Mouse (Mus musculus): ENCODE measurements around the gene Srprb. TPM values are rescaled to one million over a fixed set of nuclear protein-coding genes. Genes with fewer than 3 reads are reported as not detected.

Gene Srprb
- total and polyA plus RNA-seq, 3 experiments = 21.2 to 26.7 (median 24.9) TPM

DNA sequence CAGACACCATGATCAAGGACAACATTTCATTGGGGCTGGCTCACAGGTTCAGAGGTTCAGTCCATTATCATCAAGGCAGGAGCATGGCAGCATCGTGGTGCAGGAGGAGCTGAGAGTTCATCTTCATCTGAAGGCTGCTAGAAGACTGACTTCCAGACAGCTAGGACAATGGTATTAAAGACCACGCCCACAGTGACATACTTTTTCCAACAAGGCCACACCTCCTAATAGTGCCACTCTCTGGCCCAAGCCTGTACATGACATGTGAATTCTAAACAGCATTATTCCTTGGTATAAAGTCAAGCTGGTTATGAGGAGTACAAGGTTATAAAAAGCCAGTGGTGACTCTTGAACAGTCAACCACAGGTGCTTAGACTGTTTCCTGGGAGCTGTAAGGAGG, 47.4 kb downstream of the Srprb start:
- no peaks in the 10 kb centered on the region for H3K36me3 ChIP-seq (replicated peaks)
- DNase-seq (ENCODE audit: low spot score) (no peak), ATAC-seq (ENCODE audit: extremely low read depth, insufficient number of reproducible peaks, low FRiP score, poor library complexity, severe bottlenecking) (no peak)
- no peak overlapping the region for H3K4me3 ChIP-seq (ENCODE audit: low read depth, low read length)
- TF ChIP-seq POLR2AphosphoS5 (IDR thresholded peaks at IDR 0.05; ENCODE audit: insufficient replicate concordance, low read depth, low read length) = no peak
- no peak for TF ChIP-seq CTCF (IDR thresholded peaks at IDR 0.05; ENCODE audit: low read depth, low read length)
- no peak for TF ChIP-seq GATA2 (IDR thresholded peaks at IDR 0.05; ENCODE audit: borderline replicate concordance, low read depth, low read length)
- no peak for TF ChIP-seq GATA1 (IDR thresholded peaks at IDR 0.05; ENCODE audit: borderline replicate concordance, low read length)
- no peak for TF ChIP-seq TAL1 (conservative IDR thresholded peaks at IDR 0.05; ENCODE audit: low read depth, low read length)
- peaks cover 26% of the 10 kb centered on the region for H3K27me3 ChIP-seq (ENCODE audit: insufficient read depth, low read length)
- no peaks in the 10 kb centered on the region for H3K9me3 ChIP-seq (replicated peaks)
- H3K4me1 ChIP-seq (ENCODE audit: insufficient read depth, low read depth, low read length) = peaks cover 7% of the 10 kb centered on the region; the same call in 1 of the 2 replicates

DNA sequence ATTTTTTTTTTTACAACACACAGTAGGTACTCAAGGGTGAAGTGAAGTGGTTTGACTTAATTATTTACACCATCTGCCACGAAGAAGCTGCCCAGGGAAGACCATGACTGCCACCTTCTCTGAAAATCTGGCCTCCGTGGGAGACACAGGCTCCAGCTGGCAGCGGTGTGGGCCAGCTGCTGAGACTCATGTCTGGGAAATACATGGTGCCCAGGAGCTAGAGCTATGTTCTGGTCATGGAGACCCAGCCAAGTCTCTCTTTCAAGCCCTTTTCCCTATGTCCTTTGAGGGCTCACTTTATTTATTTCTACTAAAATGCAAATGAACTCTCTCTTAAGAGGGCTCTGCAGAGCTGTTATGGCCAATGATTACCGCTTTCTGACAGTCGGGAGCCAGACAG, 48.7 kb downstream of the Srprb start:
- TF ChIP-seq CTCF (IDR thresholded peaks at IDR 0.05; ENCODE audit: low read depth, low read length) (no peak), GATA1 (IDR thresholded peaks at IDR 0.05; ENCODE audit: borderline replicate concordance, low read length) (no peak), POLR2AphosphoS5 (IDR thresholded peaks at IDR 0.05; ENCODE audit: insufficient replicate concordance, low read depth, low read length) (no peak), TAL1 (conservative IDR thresholded peaks at IDR 0.05; ENCODE audit: low read depth, low read length) (no peak), GATA2 (IDR thresholded peaks at IDR 0.05; ENCODE audit: borderline replicate concordance, low read depth, low read length) (no peak)
- Histone ChIP-seq H3K4me1 (ENCODE audit: insufficient read depth, low read depth, low read length) (peaks cover 7% of the 10 kb centered on the region; the same call in 1 of the 2 replicates), H3K36me3 (replicated peaks) (no peaks in the 10 kb centered on the region), H3K27me3 (ENCODE audit: insufficient read depth, low read length) (peaks cover 22% of the 10 kb centered on the region), H3K9me3 (replicated peaks) (no peaks in the 10 kb centered on the region), H3K4me3 (ENCODE audit: low read depth, low read length) (no peak overlapping the region)
- ATAC-seq (ENCODE audit: extremely low read depth, insufficient number of reproducible peaks, low FRiP score, poor library complexity, severe bottlenecking) (no peak), DNase-seq (ENCODE audit: low spot score) (no peak)

DNA sequence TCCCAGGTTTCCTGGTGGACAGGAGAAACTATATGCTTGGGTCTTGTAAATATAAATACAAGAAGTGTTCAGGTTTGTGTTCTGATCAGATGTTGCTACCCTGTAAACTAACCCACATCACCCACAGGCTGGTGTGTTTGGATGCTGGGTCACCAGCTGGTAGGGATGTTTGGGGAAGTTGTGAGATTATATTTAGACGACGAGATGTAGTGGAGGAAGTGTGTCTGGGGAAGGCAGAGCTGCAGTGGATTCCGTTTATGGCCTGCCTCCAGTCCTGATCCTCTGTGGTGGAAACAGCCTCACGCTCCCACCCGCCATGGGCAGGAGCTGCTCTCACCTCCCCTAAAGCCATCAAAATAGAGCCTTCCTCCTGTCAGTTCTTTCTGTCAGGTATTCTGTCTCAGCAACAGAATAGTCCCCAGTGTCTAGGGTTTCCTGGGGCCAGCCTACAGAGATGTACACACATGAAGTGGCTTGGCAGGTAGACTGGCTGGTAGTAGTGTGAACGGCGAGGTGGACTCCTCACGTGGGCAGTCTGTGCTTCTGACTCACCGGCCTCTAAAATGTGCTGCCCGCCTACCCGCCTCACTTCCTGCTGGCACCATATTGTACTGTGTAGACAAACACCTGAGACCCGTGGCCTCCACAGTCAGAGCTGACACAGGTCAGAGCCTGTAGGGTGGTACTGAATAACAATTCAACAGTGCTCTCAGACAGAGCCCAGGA, 52.7 kb downstream of the Srprb start:
- ATAC-seq (ENCODE audit: extremely low read depth, insufficient number of reproducible peaks, low FRiP score, poor library complexity, severe bottlenecking) = no peak
- peaks cover 4% of the 10 kb centered on the region; the same call in 1 of the 2 replicates for H3K4me1 ChIP-seq (ENCODE audit: insufficient read depth, low read depth, low read length)

DNA sequence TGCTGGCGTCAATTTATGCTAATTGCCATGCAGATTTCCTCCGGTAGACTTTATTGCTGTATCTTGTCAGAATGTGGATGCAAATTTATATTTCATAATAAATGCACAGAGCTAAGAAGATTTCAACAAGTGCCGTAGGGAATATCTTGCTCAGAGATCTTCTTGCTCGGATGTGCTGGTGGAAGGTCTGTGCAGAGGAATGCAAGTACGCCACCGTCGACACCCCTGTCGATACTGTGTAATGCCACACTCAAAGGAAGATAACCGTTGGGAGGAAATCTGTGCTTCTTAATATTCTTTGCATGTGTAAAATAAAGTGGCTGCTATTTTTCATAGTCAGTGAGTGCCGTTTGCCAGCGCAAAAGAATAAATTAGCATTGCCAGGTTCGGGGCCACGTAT, 54.8 kb downstream of the Srprb start:
- ATAC-seq (ENCODE audit: extremely low read depth, insufficient number of reproducible peaks, low FRiP score, poor library complexity, severe bottlenecking) = no peak
- H3K4me1 ChIP-seq (ENCODE audit: insufficient read depth, low read depth, low read length) = no peaks in the 10 kb centered on the region
- DNase-seq (ENCODE audit: low spot score) = no peak
- TF ChIP-seq POLR2AphosphoS5 (IDR thresholded peaks at IDR 0.05; ENCODE audit: insufficient replicate concordance, low read depth, low read length) (no peak), GATA2 (IDR thresholded peaks at IDR 0.05; ENCODE audit: borderline replicate concordance, low read depth, low read length) (no peak), CTCF (IDR thresholded peaks at IDR 0.05; ENCODE audit: low read depth, low read length) (no peak), TAL1 (conservative IDR thresholded peaks at IDR 0.05; ENCODE audit: low read depth, low read length) (no peak), GATA1 (IDR thresholded peaks at IDR 0.05; ENCODE audit: borderline replicate concordance, low read length) (no peak)
- H3K4me3 ChIP-seq (ENCODE audit: low read depth, low read length) = no peak overlapping the region
- peaks cover 14% of the 10 kb centered on the region; the same call in 1 of the 2 replicates for H3K27me3 ChIP-seq (ENCODE audit: insufficient read depth, low read length)
- no peaks in the 10 kb centered on the region for H3K9me3 ChIP-seq (replicated peaks)
- H3K36me3 ChIP-seq (replicated peaks) = no peaks in the 10 kb centered on the region

More for the DNA sequence above, 52.7 kb downstream of the Srprb start:
- no peak for DNase-seq (ENCODE audit: low spot score)
- Histone ChIP-seq H3K4me3 (ENCODE audit: low read depth, low read length) (no peak overlapping the region), H3K36me3 (replicated peaks) (no peaks in the 10 kb centered on the region), H3K27me3 (ENCODE audit: insufficient read depth, low read length) (peaks cover 18% of the 10 kb centered on the region), H3K9me3 (replicated peaks) (no peaks in the 10 kb centered on the region)
- TF ChIP-seq CTCF (IDR thresholded peaks at IDR 0.05; ENCODE audit: low read depth, low read length) = no peak
- no peak for TF ChIP-seq GATA2 (IDR thresholded peaks at IDR 0.05; ENCODE audit: borderline replicate concordance, low read depth, low read length)
- no peak for TF ChIP-seq TAL1 (conservative IDR thresholded peaks at IDR 0.05; ENCODE audit: low read depth, low read length)
- no peak for TF ChIP-seq GATA1 (IDR thresholded peaks at IDR 0.05; ENCODE audit: borderline replicate concordance, low read length)

DNA sequence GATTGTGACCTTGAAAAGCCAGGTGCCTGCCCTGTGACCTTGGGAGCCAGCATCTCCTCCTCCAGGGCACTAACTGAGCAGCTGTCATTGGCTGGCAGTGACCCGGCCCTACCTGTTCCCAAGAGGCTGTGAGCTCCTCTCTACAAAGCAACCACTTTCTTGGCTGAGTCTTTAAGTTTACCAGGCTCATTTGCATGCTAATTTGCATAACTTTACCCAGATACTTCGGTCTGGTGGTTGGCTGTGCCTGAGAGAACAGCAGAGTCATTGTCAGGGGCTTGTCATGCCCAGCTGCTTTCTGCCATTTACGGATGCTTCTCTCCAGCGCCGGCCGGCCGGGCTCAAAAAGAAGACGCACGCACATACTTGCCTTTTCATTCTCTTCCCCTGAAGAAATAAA, 55.2 kb downstream of the Srprb start:
- DNase-seq (ENCODE audit: low spot score) (no peak), ATAC-seq (ENCODE audit: extremely low read depth, insufficient number of reproducible peaks, low FRiP score, poor library complexity, severe bottlenecking) (no peak)
- no peaks in the 10 kb centered on the region for H3K36me3 ChIP-seq (replicated peaks)
- no peaks in the 10 kb centered on the region for H3K9me3 ChIP-seq (replicated peaks)
- H3K27me3 ChIP-seq (ENCODE audit: insufficient read depth, low read length) = peaks cover 14% of the 10 kb centered on the region; the same call in 1 of the 2 replicates
- no peaks in the 10 kb centered on the region for H3K4me1 ChIP-seq (ENCODE audit: insufficient read depth, low read depth, low read length)
- TF ChIP-seq GATA2 (IDR thresholded peaks at IDR 0.05; ENCODE audit: borderline replicate concordance, low read depth, low read length) (no peak), POLR2AphosphoS5 (IDR thresholded peaks at IDR 0.05; ENCODE audit: insufficient replicate concordance, low read depth, low read length) (no peak), GATA1 (IDR thresholded peaks at IDR 0.05; ENCODE audit: borderline replicate concordance, low read length) (no peak), CTCF (IDR thresholded peaks at IDR 0.05; ENCODE audit: low read depth, low read length) (no peak), TAL1 (conservative IDR thresholded peaks at IDR 0.05; ENCODE audit: low read depth, low read length) (no peak)
- H3K4me3 ChIP-seq (ENCODE audit: low read depth, low read length) = no peak overlapping the region

DNA sequence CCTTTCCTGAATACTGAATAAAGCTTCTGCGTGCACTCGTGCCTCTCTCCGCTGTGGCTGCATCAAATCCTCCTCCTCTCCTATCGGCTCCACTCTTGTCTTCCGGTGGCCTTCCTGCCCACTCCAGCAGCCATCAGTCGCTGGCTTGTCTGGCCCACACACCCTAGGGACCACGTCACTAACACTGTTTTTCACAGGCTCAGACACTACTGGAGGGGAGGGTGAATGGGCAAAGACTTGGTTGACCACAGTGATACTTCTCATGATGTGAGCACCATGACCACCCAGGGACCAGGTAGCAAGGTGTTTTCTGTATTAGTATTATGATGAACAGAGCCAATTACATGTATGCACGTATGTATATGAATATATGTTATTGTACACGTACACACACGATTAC, 55.7 kb downstream of the Srprb start:
- no peak overlapping the region for H3K4me3 ChIP-seq (ENCODE audit: low read depth, low read length)
- ATAC-seq (ENCODE audit: extremely low read depth, insufficient number of reproducible peaks, low FRiP score, poor library complexity, severe bottlenecking) = no peak
- TF ChIP-seq CTCF (IDR thresholded peaks at IDR 0.05; ENCODE audit: low read depth, low read length) = no peak
- TF ChIP-seq GATA1 (IDR thresholded peaks at IDR 0.05; ENCODE audit: borderline replicate concordance, low read length) = no peak
- TF ChIP-seq GATA2 (IDR thresholded peaks at IDR 0.05; ENCODE audit: borderline replicate concordance, low read depth, low read length) = no peak
- no peak for TF ChIP-seq TAL1 (conservative IDR thresholded peaks at IDR 0.05; ENCODE audit: low read depth, low read length)
- no peak for TF ChIP-seq POLR2AphosphoS5 (IDR thresholded peaks at IDR 0.05; ENCODE audit: insufficient replicate concordance, low read depth, low read length)

More for the DNA sequence above, 55.7 kb downstream of the Srprb start:
- Histone ChIP-seq H3K27me3 (ENCODE audit: insufficient read depth, low read length) (peaks cover 19% of the 10 kb centered on the region; the same call in 1 of the 2 replicates), H3K9me3 (replicated peaks) (no peaks in the 10 kb centered on the region), H3K36me3 (replicated peaks) (no peaks in the 10 kb centered on the region), H3K4me1 (ENCODE audit: insufficient read depth, low read depth, low read length) (no peaks in the 10 kb centered on the region)
- no peak for DNase-seq (ENCODE audit: low spot score)
